Mouse (Mus musculus) midbrain, embryonic 14.5 days (tissue): ENCODE results near the gene Iqsec2. TPM values are rescaled to one million over a fixed set of nuclear protein-coding genes. Genes with fewer than 3 reads are reported as not detected.
A peak's percentile ranks its signal among the peaks of the same experiment; 100 is the strongest.

ENCODE experiments used
- ATAC-seq: fragments of 200-750 bp; cut with Nextera tagmentation; 2 replicates; pipeline ENCODE4 v1.8.0; 2017; ENCODE audit warnings: moderate number of reproducible peaks, moderate library complexity; ENCODE audit not compliant: low FRiP score, low TSS enrichment
- DNase-seq: peaks from one replicate; pipeline ENCODE4 v3.0.0-alpha.2; 2015
- H3K27ac ChIP-seq: fragments of 300-500 bp; sonication (generic); replicated peaks from 2 replicates; pipeline ENCODE4 v1.5.1; 2014; ENCODE audit warnings: mild to moderate bottlenecking, low read depth, low read length, moderate library complexity
- H3K27me3 ChIP-seq: fragments of 300-500 bp; sonication (generic); 2 replicates; pipeline ENCODE4 v1.6.1; 2014; ENCODE audit warnings: low read length, control low read depth, mixed read lengths; ENCODE audit not compliant: control insufficient read depth, insufficient read depth
- H3K36me3 ChIP-seq: fragments of 300-500 bp; sonication (generic); 2 replicates; pipeline ENCODE4 v1.6.1; 2014; ENCODE audit warnings: low read length, control low read depth; ENCODE audit not compliant: control insufficient read depth, insufficient read depth
- H3K4me1 ChIP-seq: fragments of 300-500 bp; sonication (generic); 2 replicates; pipeline ENCODE4 v1.6.1; 2014; ENCODE audit warnings: mild to moderate bottlenecking, antibody characterized with exemption, low read length, control low read depth; ENCODE audit not compliant: control insufficient read depth, insufficient read depth
- H3K4me2 ChIP-seq: fragments of 300-500 bp; sonication (generic); 2 replicates; pipeline ENCODE4 v1.6.1; 2014; ENCODE audit warnings: mild to moderate bottlenecking, low read length, moderate library complexity
- H3K4me3 ChIP-seq: fragments of 300-500 bp; sonication (generic); replicated peaks from 2 replicates; pipeline ENCODE4 v1.5.1; 2014; ENCODE audit warnings: low read depth, low read length
- H3K9ac ChIP-seq: fragments of 300-500 bp; sonication (generic); replicated peaks from 2 replicates; pipeline ENCODE4 v1.6.1; 2014; ENCODE audit warnings: mild to moderate bottlenecking, low read length, moderate library complexity
- H3K9me3 ChIP-seq: fragments of 300-500 bp; sonication (generic); 2 replicates; pipeline ENCODE4 v1.6.1; 2016; ENCODE audit warnings: low read length, control low read depth, mixed read lengths; ENCODE audit not compliant: control insufficient read depth
- WGBS: fragments of 180-500 bp; shearing (Covaris S2); extraction: QIAGEN DNeasy Blood & Tissue Kit; methylation state at CpG from one replicate; pipeline ENCODE4 v1.1.7; 2014; 5-methylcytosine and 5-hydroxymethylcytosine counted together
- polyA plus RNA-seq: library from polyadenylated mRNA; unstranded; fragments of >200 nt; fragmentation: Nextera tagmentation; extraction: Ambion mirVana; gene quantifications from 2 replicates; pipeline ENCODE4 v1.2.1, GENCODE M21; 2014

The Iqsec2 gene
- polyA plus RNA-seq, result 5.2 and 7.2 TPM in 2 replicates

GRCm38 (mm10) chrX:152143941-152144741, at the start of gene Iqsec2:
TSS of gene Iqsec2 (plus strand) at chrX:152144268.
- Histone ChIP-seq H3K27me3 (peaks cover 37% of the 10 kb centered on the region), H3K9me3 (no peaks in the 10 kb centered on the region), H3K4me3 (peak within 1 kb of the TSS; percentile 57), H3K27ac (no peak within 1 kb of the TSS), H3K4me2 (peak within 1 kb of the TSS; percentile 73), H3K36me3 (no peaks in the 10 kb centered on the region), H3K4me1 (no peaks in the 10 kb centered on the region), H3K9ac (peak within 1 kb of the TSS; percentile 61)
- ATAC-seq (peak; percentile 77), DNase-seq (peak; percentile 60)
- 21% methylated on average over 53 of the region's 78 CpGs for WGBS

- Histone ChIP-seq H3K4me1 (no peaks in the 10 kb centered on the region), H3K36me3 (no peaks in the 10 kb centered on the region), H3K27me3 (peaks cover 20% of the 10 kb centered on the region), H3K9ac (no peak overlapping the region), H3K4me3 (no peak overlapping the region), H3K9me3 (no peaks in the 10 kb centered on the region), H3K27ac (no peak overlapping the region), H3K4me2 (no peak overlapping the region)
- DNase-seq (no peak), ATAC-seq (no peak)
- 59% methylated on average over 1 of the region's 1 CpGs for WGBS
These were observed 46.5 kb upstream of the Iqsec2 start for GRCm38 (mm10) chrX:152097572-152097971.

DNA sequence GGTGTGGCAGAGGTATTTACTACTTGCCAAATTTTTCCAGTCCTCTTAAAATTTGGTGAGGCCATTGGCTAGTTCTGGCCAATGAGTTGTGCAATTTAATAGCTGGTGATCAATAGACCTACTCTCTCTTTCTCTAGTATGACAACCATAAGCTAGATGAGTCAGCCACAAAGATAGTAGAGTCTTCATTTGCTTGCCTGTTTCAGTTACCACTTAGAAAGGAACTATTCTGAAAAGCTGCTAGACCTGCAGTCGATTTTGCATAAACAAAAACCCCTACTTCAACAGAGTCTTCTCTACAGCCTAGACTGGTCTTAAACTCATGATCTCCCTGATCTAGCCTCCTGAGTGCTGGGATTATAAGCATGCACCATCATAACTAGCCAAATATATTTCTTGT, 22.4 kb upstream of the Iqsec2 start:
- H3K4me2 ChIP-seq, result no peak overlapping the region
- no peaks in the 10 kb centered on the region for H3K9me3 ChIP-seq
- H3K4me1 ChIP-seq, result no peaks in the 10 kb centered on the region
- H3K9ac ChIP-seq, result no peak overlapping the region
- H3K27me3 ChIP-seq, result peaks cover 29% of the 10 kb centered on the region
- H3K36me3 ChIP-seq, result no peaks in the 10 kb centered on the region
- DNase-seq (no peak), ATAC-seq (no peak)
- WGBS, result 77% methylated on average over 1 of the region's 1 CpGs
- H3K27ac ChIP-seq, result no peak overlapping the region
- H3K4me3 ChIP-seq, result no peak overlapping the region

GRCm38 (mm10) chrX:152130777-152131176, 13.3 kb upstream of the Iqsec2 start:
- DNase-seq, result no peak
- 82% methylated on average over 3 of the region's 3 CpGs for WGBS
- Histone ChIP-seq H3K4me2 (no peak overlapping the region), H3K36me3 (no peaks in the 10 kb centered on the region), H3K27me3 (peaks cover 49% of the 10 kb centered on the region), H3K27ac (no peak overlapping the region), H3K4me1 (no peaks in the 10 kb centered on the region), H3K9ac (no peak overlapping the region), H3K4me3 (no peak overlapping the region), H3K9me3 (no peaks in the 10 kb centered on the region)
- no peak for ATAC-seq

GRCm38 (mm10) chrX:152132029-152132428, 12.0 kb upstream of the Iqsec2 start:
- 80% methylated on average over 2 of the region's 2 CpGs for WGBS
- Histone ChIP-seq H3K27me3 (peaks cover 52% of the 10 kb centered on the region), H3K4me3 (no peak overlapping the region), H3K4me2 (no peak overlapping the region), H3K9ac (no peak overlapping the region), H3K27ac (no peak overlapping the region), H3K36me3 (no peaks in the 10 kb centered on the region), H3K9me3 (no peaks in the 10 kb centered on the region), H3K4me1 (no peaks in the 10 kb centered on the region)
- DNase-seq (no peak), ATAC-seq (no peak)

GRCm38 (mm10) chrX:152135195-152135594, 8.9 kb upstream of the Iqsec2 start:
- Histone ChIP-seq H3K27ac (no peak overlapping the region), H3K9me3 (no peaks in the 10 kb centered on the region), H3K9ac (no peak overlapping the region), H3K4me3 (no peak overlapping the region), H3K36me3 (no peaks in the 10 kb centered on the region), H3K27me3 (peaks cover 48% of the 10 kb centered on the region), H3K4me2 (no peak overlapping the region), H3K4me1 (no peaks in the 10 kb centered on the region)
- 75% methylated on average over 2 of the region's 2 CpGs for WGBS
- ATAC-seq (no peak), DNase-seq (no peak)

- 12% methylated on average over 42 of the region's 42 CpGs for WGBS
- ATAC-seq, result peak; percentile 28; the same call in 1 of the 2 replicates
These were observed 710 bp downstream of the Iqsec2 start for GRCm38 (mm10) chrX:152144742-152145214.

GRCm38 (mm10) chrX:152146150-152146549, 2.1 kb downstream of the Iqsec2 start:
- no peak for ATAC-seq
- Histone ChIP-seq H3K27me3 (peaks cover 33% of the 10 kb centered on the region), H3K9ac (no peak overlapping the region)

More at GRCm38 (mm10) chrX:152144742-152145214, 710 bp downstream of the Iqsec2 start:
- no peaks in the 10 kb centered on the region for H3K36me3 ChIP-seq
- H3K27me3 ChIP-seq, result peaks cover 33% of the 10 kb centered on the region
- peak overlapping the region; percentile 61 for H3K9ac ChIP-seq
- no peaks in the 10 kb centered on the region for H3K9me3 ChIP-seq
- H3K4me1 ChIP-seq, result no peaks in the 10 kb centered on the region
- peak overlapping the region; percentile 57 for H3K4me3 ChIP-seq
- DNase-seq, result peak; percentile 41
- peak overlapping the region; percentile 73 for H3K4me2 ChIP-seq
- no peak overlapping the region for H3K27ac ChIP-seq

GRCm38 (mm10) chrX:152146691-152147090, 2.6 kb downstream of the Iqsec2 start:
- Histone ChIP-seq H3K27me3 (peaks cover 33% of the 10 kb centered on the region), H3K4me3 (no peak overlapping the region)

More at GRCm38 (mm10) chrX:152146150-152146549, 2.1 kb downstream of the Iqsec2 start:
- H3K36me3 ChIP-seq, result no peaks in the 10 kb centered on the region
- H3K27ac ChIP-seq, result no peak overlapping the region
- DNase-seq, result no peak
- no peaks in the 10 kb centered on the region for H3K4me1 ChIP-seq
- H3K4me3 ChIP-seq, result no peak overlapping the region
- 21% methylated on average over 1 of the region's 1 CpGs for WGBS
- H3K9me3 ChIP-seq, result no peaks in the 10 kb centered on the region
- peak overlapping the region; percentile 73 for H3K4me2 ChIP-seq

More at GRCm38 (mm10) chrX:152146691-152147090, 2.6 kb downstream of the Iqsec2 start:
- Histone ChIP-seq H3K4me2 (peak overlapping the region; percentile 73), H3K36me3 (no peaks in the 10 kb centered on the region), H3K9ac (no peak overlapping the region), H3K4me1 (no peaks in the 10 kb centered on the region), H3K9me3 (no peaks in the 10 kb centered on the region), H3K27ac (no peak overlapping the region)
- ATAC-seq (no peak), DNase-seq (no peak)
- WGBS, result 78% methylated on average over 2 of the region's 2 CpGs
